Mouse (Mus musculus) intestine, embryonic 16.5 days (tissue): ENCODE measurements around the gene Kctd21. TPM values are rescaled to one million over a fixed set of nuclear protein-coding genes. Genes with fewer than 3 reads are reported as not detected.

Experiments used
- ATAC-seq: fragments of 200-750 bp; cut with Nextera tagmentation; 2 replicates; pipeline ENCODE4 v1.8.0; 2017; ENCODE audit warnings: moderate TSS enrichment, moderate library complexity
- H3K27ac ChIP-seq: fragments of 300-500 bp; sonication (generic); 2 replicates; pipeline ENCODE4 v1.5.1; 2014; ENCODE audit warnings: mild to moderate bottlenecking, low read length
- H3K27me3 ChIP-seq: fragments of 300-500 bp; sonication (generic); replicated peaks from 2 replicates; pipeline ENCODE4 v1.6.1; 2014; ENCODE audit warnings: low read length, control low read depth, mixed read lengths; ENCODE audit not compliant: control insufficient read depth, insufficient read depth
- H3K36me3 ChIP-seq: fragments of 300-500 bp; sonication (generic); 2 replicates; pipeline ENCODE4 v1.6.1; 2014; ENCODE audit warnings: low read length, control low read depth; ENCODE audit not compliant: control insufficient read depth, insufficient read depth
- H3K4me1 ChIP-seq: fragments of 300-500 bp; sonication (generic); 2 replicates; pipeline ENCODE4 v1.6.1; 2014; ENCODE audit warnings: low read length, control low read depth, mixed read lengths; ENCODE audit not compliant: control insufficient read depth, insufficient read depth
- H3K4me2 ChIP-seq: fragments of 300-500 bp; sonication (generic); 2 replicates; pipeline ENCODE4 v1.6.1; 2014; ENCODE audit warnings: low read depth, low read length, control low read depth
- H3K4me3 ChIP-seq: fragments of 300-500 bp; sonication (generic); 2 replicates; pipeline ENCODE4 v1.5.1; 2014; ENCODE audit warnings: mild to moderate bottlenecking, low read length
- H3K9ac ChIP-seq: fragments of 300-500 bp; sonication (generic); 2 replicates; pipeline ENCODE4 v1.6.1; 2014; ENCODE audit warnings: low read depth, low read length
- H3K9me3 ChIP-seq: fragments of 300-500 bp; sonication (generic); 2 replicates; pipeline ENCODE4 v1.6.1; 2016; ENCODE audit warnings: low read length, control low read depth; ENCODE audit not compliant: control insufficient read depth
- WGBS: fragments of 180-500 bp; shearing (Covaris S2); extraction: QIAGEN DNeasy Blood & Tissue Kit; methylation state at CpG from one replicate; pipeline ENCODE4 v1.1.7; 2014; 5-methylcytosine and 5-hydroxymethylcytosine counted together
- polyA plus RNA-seq: library from polyadenylated mRNA; unstranded; fragments of >200 nt; fragmentation: Nextera tagmentation; extraction: Ambion mirVana; gene quantifications from 2 replicates; pipeline ENCODE4 v1.2.1, GENCODE M21; 2015

Gene Kctd21
- polyA plus RNA-seq, 1 experiment from 2014 or later, result 4.4 TPM

GRCm38 (mm10) chr7:97342961-97343360, 10.8 kb downstream of the Kctd21 start:
- Histone ChIP-seq H3K4me2 (no peak overlapping the region), H3K36me3 (0 out of 2 replicates have a peak, but pooled peaks cover 1% of the 10 kb centered on the region), H3K4me3 (no peak overlapping the region), H3K4me1 (peaks cover 29% of the 10 kb centered on the region), H3K27ac (peak overlapping the region; percentile 40), H3K9me3 (no peaks in the 10 kb centered on the region), H3K9ac (no peak overlapping the region), H3K27me3 (no peaks in the 10 kb centered on the region)
- no peak for ATAC-seq
- WGBS, result 39% methylated on average over 2 of the region's 2 CpGs

GRCm38 (mm10) chr7:97344655-97345054, 12.5 kb downstream of the Kctd21 start:
- Histone ChIP-seq H3K4me2 (no peak overlapping the region), H3K27me3 (no peaks in the 10 kb centered on the region), H3K9me3 (no peaks in the 10 kb centered on the region), H3K4me1 (peaks cover 29% of the 10 kb centered on the region), H3K4me3 (no peak overlapping the region), H3K9ac (no peak overlapping the region), H3K36me3 (0 out of 2 replicates have a peak, but pooled peaks cover 2% of the 10 kb centered on the region), H3K27ac (no peak overlapping the region)
- no peak for ATAC-seq
- 75% methylated on average over 2 of the region's 2 CpGs for WGBS

GRCm38 (mm10) chr7:97345229-97345871, 13.2 kb downstream of the Kctd21 start:
- peak overlapping the region; percentile 33; the same call in 1 of the 2 replicates for H3K27ac ChIP-seq
- H3K4me3 ChIP-seq, result no peak overlapping the region
- ATAC-seq, result no peak
- 0 out of 2 replicates have a peak, but pooled peaks cover 2% of the 10 kb centered on the region for H3K36me3 ChIP-seq
- 60% methylated on average over 10 of the region's 10 CpGs for WGBS
- no peak overlapping the region for H3K4me2 ChIP-seq
- H3K27me3 ChIP-seq, result no peaks in the 10 kb centered on the region
- no peaks in the 10 kb centered on the region for H3K9me3 ChIP-seq
- no peak overlapping the region for H3K9ac ChIP-seq
- H3K4me1 ChIP-seq, result peaks cover 29% of the 10 kb centered on the region

GRCm38 (mm10) chr7:97346111-97346821, 14.1 kb downstream of the Kctd21 start:
- WGBS, result 74% methylated on average over 9 of the region's 9 CpGs
- Histone ChIP-seq H3K36me3 (0 out of 2 replicates have a peak, but pooled peaks cover 2% of the 10 kb centered on the region), H3K4me2 (no peak overlapping the region), H3K9me3 (no peaks in the 10 kb centered on the region), H3K27ac (no peak overlapping the region), H3K27me3 (no peaks in the 10 kb centered on the region), H3K4me1 (peaks cover 23% of the 10 kb centered on the region), H3K9ac (no peak overlapping the region), H3K4me3 (no peak overlapping the region)
- ATAC-seq, result no peak

GRCm38 (mm10) chr7:97346822-97347166, 14.7 kb downstream of the Kctd21 start:
- 80% methylated on average over 4 of the region's 4 CpGs for WGBS
- Histone ChIP-seq H3K9me3 (no peaks in the 10 kb centered on the region), H3K4me1 (peaks cover 18% of the 10 kb centered on the region), H3K36me3 (0 out of 2 replicates have a peak, but pooled peaks cover 2% of the 10 kb centered on the region), H3K4me2 (no peak overlapping the region), H3K27me3 (no peaks in the 10 kb centered on the region), H3K9ac (no peak overlapping the region), H3K4me3 (no peak overlapping the region), H3K27ac (no peak overlapping the region)
- ATAC-seq, result no peak

GRCm38 (mm10) chr7:97347464-97347863, 15.3 kb downstream of the Kctd21 start:
- 96% methylated on average over 15 of the region's 15 CpGs for WGBS
- Histone ChIP-seq H3K9ac (no peak overlapping the region), H3K4me3 (no peak overlapping the region), H3K9me3 (no peaks in the 10 kb centered on the region), H3K4me2 (no peak overlapping the region), H3K4me1 (peaks cover 17% of the 10 kb centered on the region), H3K27ac (no peak overlapping the region), H3K36me3 (0 out of 2 replicates have a peak, but pooled peaks cover 2% of the 10 kb centered on the region), H3K27me3 (no peaks in the 10 kb centered on the region)
- ATAC-seq, result no peak

- no peak overlapping the region for H3K4me2 ChIP-seq
- WGBS, result 83% methylated on average over 3 of the region's 3 CpGs
These were observed 16.2 kb downstream of the Kctd21 start for GRCm38 (mm10) chr7:97348318-97348717.

GRCm38 (mm10) chr7:97348836-97349235, 16.7 kb downstream of the Kctd21 start:
- H3K9ac ChIP-seq, result no peak overlapping the region
- H3K27ac ChIP-seq, result no peak overlapping the region
- ATAC-seq, result no peak
- H3K4me3 ChIP-seq, result no peak overlapping the region
- no peak overlapping the region for H3K4me2 ChIP-seq
- H3K4me1 ChIP-seq, result peaks cover 13% of the 10 kb centered on the region
- whole genome bisulfite sequencing, result 80% methylated on average over 5 of the region's 5 CpGs
- H3K36me3 ChIP-seq, result 0 out of 2 replicates have a peak, but pooled peaks cover 2% of the 10 kb centered on the region
- H3K27me3 ChIP-seq, result no peaks in the 10 kb centered on the region
- H3K9me3 ChIP-seq, result no peaks in the 10 kb centered on the region

More at GRCm38 (mm10) chr7:97348318-97348717, 16.2 kb downstream of the Kctd21 start:
- ATAC-seq, result no peak
- no peak overlapping the region for H3K9ac ChIP-seq
- peaks cover 13% of the 10 kb centered on the region for H3K4me1 ChIP-seq
- H3K4me3 ChIP-seq, result no peak overlapping the region
- no peaks in the 10 kb centered on the region for H3K9me3 ChIP-seq
- H3K27me3 ChIP-seq, result no peaks in the 10 kb centered on the region
- H3K27ac ChIP-seq, result no peak overlapping the region
- H3K36me3 ChIP-seq, result 0 out of 2 replicates have a peak, but pooled peaks cover 2% of the 10 kb centered on the region

- H3K4me2 ChIP-seq, result no peak overlapping the region
- H3K4me3 ChIP-seq, result no peak overlapping the region
- 0 out of 2 replicates have a peak, but pooled peaks cover 2% of the 10 kb centered on the region for H3K36me3 ChIP-seq
- 83% methylated on average over 6 of the region's 6 CpGs for WGBS
- no peak for ATAC-seq
- H3K9ac ChIP-seq, result no peak overlapping the region
- H3K27ac ChIP-seq, result no peak overlapping the region
- no peaks in the 10 kb centered on the region for H3K27me3 ChIP-seq
- H3K9me3 ChIP-seq, result no peaks in the 10 kb centered on the region
- H3K4me1 ChIP-seq, result peaks cover 12% of the 10 kb centered on the region
These were observed 17.3 kb downstream of the Kctd21 start for GRCm38 (mm10) chr7:97349438-97349837.
